Mouse (Mus musculus) CH12.LX (cell line): ENCODE data around the gene Kcnn3.

Experiments
- CHD2 ChIP-seq: IDR thresholded peaks from 2 replicates; pipeline ENCODE4 v1.6.1; 2011; ENCODE audit warnings: low read length, improper control_type of control experiment
- KAT2A ChIP-seq: IDR thresholded peaks from 2 replicates; pipeline ENCODE4 v1.6.1; 2012; ENCODE audit warnings: low read length, improper control_type of control experiment, inconsistent platforms; ENCODE audit not compliant: insufficient replicate concordance
- POLR2A ChIP-seq: IDR thresholded peaks from 2 replicates; pipeline ENCODE4 v1.6.1; 2011; ENCODE audit warnings: low read depth, mild to moderate bottlenecking, improper control_type of control experiment, low read length
- RCOR1 ChIP-seq: conservative IDR thresholded peaks from 2 replicates; pipeline ENCODE4 v1.6.1; 2012; ENCODE audit warnings: low read depth, mild to moderate bottlenecking, inconsistent platforms, low read length, improper control_type of control experiment
- ZKSCAN1 ChIP-seq: IDR thresholded peaks from 2 replicates; pipeline ENCODE4 v1.6.1; 2012; ENCODE audit warnings: low read depth, inconsistent platforms, low read length, improper control_type of control experiment, borderline replicate concordance
- ZMIZ1 ChIP-seq: IDR thresholded peaks from 2 replicates; pipeline ENCODE4 v1.6.1; 2012; ENCODE audit warnings: low read depth, mild to moderate bottlenecking, inconsistent platforms, low read length, improper control_type of control experiment

DNA sequence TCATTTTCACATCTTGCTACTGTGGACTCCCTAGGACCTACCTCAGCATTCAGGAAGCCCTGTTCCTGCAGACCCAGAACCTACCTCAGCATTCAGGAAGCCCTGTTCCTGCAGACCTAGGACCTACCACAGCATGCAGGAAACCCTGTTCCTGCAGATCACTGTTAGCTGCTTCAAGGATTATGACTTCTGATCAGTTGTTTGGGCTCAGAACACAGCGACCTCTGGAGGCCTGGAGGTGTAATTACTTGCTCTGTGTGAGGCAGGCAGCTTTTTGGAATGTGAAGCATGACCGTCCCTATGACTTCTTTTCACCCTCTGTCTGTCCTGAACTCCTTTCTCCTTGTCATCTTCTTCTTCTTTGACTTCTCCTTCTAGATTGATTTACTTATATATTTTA, 38.5 kb upstream of the Kcnn3 start:
- TF ChIP-seq ZKSCAN1, result no peak
- no peak for TF ChIP-seq POLR2A
- TF ChIP-seq ZMIZ1, result no peak
- TF ChIP-seq CHD2, result no peak
- TF ChIP-seq KAT2A, result no peak
- no peak for TF ChIP-seq RCOR1
